Mouse (Mus musculus) R1 (cell line): ENCODE results near the gene Crmp1.

Experiments used
- DNase-seq: peaks from one replicate; pipeline ENCODE4 v3.0.0-alpha.2; 2018; ENCODE audit warnings: low read depth, low spot score

Crmp1 gene

DNA sequence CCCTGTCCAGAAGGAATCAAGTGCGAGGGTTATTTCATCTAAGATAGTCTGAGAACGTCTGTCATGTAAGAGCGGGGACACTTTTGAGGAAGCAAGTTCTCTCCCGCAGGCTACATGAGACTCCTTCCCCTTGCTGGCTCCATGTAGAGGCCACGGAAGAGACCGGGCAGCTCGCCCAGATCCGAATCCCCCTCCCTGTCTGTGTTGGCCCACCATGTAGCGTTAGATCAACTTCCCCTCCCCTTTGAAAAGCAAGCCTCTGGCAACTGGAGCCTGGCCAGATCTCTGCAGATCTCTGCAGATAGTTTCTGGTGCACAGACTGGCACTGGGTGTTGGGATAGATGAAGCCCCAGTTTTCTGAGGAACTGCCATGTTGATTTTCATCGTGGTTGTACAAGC, 55.0 kb downstream of the Crmp1 start:
- no peak for DNase-seq

DNA sequence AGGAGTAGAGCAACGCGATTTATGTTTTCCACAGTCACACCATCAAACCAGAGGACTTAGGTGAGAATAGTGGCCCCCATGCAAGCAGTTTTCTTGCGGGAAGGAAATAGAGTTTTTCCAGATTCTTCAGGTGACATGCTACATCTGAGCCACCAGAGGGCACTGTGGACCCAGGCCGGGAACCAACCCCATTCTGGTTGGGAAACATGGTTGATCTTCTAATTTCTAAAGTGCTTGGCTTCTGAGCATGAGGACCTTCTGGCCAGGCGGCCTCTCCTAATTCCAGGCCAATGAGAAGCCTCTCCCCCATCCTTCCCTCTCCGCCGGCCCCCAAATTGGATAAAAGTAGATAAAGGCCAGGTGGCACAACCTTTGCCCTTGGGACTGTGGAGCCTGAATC, 56.6 kb downstream of the Crmp1 start:
- DNase-seq = peak; percentile 30

DNA sequence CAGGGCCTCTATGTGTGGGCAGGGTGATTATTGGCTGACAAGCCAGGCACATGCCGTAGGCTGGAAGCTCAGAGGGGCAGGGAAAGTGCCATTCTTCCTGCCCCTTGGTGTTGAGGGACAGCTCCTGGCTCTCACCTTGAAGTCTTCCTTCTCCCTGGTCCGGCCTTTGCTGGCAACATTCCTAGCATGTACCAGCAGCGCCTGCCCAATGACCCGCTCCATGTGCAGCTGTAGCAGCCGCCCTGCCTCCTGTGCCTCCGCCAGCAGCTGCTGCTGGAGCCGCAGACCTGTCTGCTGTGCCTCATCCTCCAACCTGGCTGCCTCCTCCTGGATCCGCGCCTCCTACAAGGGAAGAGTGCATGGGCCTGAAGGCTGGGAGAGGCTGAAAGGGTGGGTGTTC, 68.3 kb downstream of the Crmp1 start:
- DNase-seq = no peak

DNA sequence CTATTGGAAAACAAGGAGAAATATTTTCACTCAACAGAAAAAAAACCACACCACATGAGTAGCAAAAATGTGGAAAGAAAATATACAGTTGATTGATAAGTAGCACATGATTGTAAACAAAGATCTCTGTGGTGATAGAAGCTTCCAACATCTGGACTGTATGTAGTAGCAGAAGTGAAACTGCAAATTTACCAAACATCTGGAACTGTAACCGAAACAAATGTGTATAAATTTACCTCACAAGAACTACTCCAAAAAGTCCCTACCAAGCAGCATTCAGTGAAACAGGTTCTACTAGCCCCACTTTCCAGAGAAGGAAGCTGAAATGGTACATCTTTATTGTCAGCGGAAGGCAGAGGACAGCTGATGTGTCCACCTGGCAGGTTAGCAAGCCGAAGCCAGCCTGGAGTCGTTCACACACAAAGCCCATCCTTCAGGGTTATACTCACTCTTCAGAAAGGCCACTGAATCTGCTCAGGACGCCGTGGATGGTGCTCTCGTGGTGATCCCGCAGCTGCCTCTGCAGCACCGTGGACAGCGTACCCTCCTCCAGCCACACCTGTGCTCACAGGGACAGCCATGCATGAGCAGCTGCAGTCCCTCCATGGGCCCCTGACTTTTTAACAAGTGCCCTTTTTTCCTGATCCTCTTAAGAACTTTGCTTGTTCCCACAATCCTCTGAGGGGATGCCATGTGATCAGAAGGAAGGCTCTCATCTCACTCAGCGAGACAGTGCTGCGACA, 71.4 kb downstream of the Crmp1 start:
- no peak for DNase-seq

DNA sequence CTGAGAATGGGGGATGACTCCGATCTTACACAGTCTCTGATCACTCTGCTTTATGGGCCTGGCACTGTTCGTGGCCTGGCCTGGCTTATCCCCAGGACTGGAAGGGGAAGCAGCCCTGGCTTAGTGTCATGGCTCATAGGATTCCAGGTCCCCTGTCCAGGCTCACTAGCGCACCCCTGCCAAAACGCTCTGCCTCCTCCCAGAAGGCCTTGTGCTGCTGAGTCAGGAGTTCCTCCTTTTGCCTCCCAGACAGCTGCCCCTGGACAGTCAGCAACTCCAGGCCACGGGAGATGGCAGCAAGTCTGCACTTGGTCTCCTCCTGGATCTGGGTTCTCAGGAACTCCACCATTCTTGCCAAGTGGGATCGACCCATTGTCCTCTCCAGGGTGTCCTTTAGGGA, 77.0 kb downstream of the Crmp1 start:
- DNase-seq = no peak

DNA sequence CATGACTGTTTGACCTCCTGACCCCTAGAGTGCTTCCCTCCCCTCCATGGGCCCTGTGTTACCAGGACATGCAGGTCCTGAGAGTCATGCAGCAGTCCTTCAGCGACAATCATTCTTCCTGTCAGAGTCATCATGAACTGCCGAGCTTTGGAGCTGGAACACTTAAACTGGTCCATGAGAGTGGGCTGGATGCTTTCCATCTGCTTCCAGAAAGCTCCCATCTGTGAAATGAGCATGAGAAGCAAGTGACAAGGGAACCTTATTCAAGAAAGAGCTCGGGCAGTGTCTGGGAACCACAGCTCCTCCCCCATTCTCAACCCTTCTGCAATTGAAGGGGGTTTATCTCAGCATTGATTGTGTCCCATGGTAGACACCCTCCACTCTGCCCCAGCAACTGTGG, 78.4 kb downstream of the Crmp1 start:
- DNase-seq = no peak

DNA sequence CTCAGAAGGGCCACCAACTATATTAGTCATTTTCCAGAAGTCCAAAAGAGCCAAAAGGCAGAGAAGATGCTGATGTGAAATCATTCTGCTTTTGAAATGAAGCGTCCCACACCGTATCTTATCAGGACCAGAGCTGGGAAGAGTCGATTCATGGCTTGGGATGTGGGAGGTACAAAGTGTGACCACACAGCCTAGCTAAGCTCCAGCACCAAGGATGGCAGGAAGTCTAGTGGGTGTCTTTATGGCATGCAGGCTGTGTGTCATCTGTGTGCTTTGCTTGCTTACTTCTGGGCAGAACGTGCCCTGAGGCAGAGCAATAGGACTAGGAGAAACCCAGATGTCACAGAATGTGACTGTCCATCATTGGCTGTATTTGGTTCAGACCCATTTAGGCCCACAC, 79.0 kb downstream of the Crmp1 start:
- no peak for DNase-seq

DNA sequence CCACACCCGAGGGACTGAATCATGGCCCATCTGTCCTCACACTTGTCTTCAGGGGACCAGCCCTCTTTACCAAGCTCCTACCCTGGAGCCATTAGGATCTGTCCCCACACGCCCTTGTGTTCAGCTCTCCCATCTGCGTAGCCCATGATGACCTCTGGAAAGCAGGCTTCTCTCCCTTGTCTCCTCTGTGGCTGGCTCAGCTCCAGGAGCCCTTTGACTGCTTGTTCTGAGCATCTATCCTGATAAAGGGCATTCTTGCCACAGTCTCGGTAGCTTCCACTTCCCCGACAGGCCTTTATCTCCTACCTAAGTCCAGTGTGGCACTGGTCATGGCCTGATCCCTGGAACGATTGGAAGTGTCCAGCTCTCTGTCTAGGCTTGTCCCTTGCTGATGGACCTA, 84.9 kb downstream of the Crmp1 start:
- DNase-seq = no peak

DNA sequence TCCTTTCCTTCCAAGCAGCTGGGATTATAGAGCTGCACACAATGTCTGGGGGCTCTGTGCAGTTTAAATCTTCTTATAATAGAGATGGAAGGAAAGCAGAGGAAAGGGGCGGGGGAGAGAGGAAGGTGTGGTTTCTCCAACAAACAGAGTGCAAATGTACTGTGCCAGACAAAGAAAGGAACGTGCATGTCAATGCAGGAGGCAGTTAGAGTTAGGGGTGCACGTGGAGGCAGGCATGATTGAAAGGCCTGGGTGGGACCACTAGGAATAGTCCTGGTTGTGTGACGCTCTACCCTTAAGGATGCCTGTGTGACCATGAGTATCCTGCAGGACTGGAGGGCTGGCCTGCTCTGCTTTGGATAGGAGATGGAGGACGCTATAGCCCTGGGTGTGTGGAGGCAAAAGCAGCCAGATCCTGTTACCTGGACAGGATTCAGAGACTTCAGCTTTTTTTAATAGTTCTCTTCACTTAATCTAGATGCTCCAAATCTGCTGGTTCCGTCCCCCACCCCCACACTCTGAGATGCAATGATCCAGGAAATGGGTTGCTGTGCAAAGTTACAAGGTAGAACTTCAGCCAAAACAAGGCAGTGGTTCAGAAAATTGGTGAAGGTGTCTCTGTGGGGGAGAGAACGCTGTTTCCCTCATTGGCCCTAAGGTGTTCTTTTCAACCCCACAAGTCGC, 88.9 kb downstream of the Crmp1 start:
- peak; percentile 57 for DNase-seq

DNA sequence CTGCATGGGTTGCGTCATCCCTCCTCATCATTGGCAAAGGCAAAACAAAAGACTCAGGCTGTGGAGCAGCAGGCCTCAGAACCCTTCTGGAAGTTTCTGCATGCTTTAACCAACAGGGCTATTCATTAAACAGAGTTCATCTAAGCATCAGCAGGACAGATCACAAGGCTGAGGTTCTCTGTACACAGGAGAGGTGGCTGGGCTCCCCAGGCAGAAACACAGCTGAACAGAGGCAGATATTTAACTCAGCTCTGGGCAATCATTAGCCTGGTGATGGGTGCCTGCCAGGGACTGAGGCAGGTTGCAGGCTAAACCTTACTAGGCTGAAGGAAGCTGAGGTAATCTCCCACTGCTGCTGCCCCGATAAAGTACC, 89.4 kb downstream of the Crmp1 start:
- no peak for DNase-seq

DNA sequence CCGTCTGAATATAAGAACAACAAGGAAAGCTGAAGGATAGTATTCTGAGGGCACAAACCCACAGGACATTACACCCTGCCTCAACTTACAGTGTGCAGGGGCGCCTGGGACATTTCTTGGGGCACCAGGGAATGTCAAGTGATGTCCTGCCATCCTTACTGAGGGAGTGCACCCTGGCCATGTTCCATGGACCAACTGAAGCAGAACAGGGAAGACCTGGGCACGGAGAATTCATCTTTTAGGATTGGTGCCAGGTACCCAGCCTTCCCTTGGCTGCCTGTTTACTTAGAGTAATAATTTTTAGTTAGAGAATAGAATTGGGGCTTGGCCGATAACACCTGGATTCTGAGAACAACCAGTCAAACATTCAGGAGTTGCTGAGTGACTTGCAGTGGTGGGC, 90.3 kb downstream of the Crmp1 start:
- no peak for DNase-seq

DNA sequence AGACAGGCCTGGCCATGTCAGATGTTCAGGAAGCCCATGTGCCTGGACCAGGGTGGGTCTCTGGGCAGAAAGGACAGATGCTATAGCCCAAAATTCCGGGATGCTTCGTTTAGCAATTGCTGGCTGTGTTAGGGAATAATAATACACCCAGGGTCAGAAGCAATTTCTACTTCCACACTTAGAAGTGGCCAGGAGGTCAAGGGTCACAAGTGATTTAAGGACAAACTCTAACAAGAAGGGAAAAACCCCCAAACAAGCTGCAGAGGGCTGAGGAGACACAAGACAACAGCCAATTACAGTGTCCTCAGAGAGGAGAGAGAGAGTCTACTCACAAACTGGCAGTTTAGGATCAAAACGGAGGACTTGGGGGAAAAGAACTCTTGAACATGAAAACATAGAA, 93.3 kb downstream of the Crmp1 start:
- no peak for DNase-seq

DNA sequence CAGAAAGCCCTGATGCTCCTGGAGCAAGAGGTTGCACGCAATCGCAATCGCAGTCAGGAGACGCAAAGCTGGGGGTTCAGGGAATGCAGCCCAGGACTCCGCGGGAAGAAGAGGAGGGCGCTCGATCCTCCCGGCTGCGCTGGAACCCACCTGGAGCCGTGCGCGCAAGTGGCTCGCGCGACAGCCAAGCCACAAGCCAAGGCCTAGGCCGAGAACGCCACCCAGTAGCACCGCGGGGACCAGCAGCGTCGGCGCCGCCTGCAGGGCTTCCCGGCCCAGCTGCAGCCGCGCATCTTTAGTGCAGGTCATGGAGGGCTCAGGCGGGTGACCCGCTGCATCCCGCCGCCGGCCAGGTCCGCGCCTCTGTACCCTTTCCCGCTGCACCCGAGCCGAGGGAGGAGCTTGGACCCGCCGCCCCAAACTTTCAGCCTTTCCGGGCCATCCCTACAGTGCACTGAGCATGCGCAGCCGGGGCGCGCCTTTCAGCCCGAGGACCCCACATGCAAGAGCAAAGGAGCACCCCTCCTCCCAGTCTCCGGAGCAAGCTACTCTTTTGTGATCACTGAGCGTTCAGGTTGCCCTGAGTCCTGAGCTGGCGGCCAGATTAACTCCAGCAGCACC, 94.9 kb downstream of the Crmp1 start, which contains the start of gene Evc:
Gene Evc, minus strand, starts transcription at position 410 of the 621 bp plus-strand sequence.
- peak; percentile 88 for DNase-seq

DNA sequence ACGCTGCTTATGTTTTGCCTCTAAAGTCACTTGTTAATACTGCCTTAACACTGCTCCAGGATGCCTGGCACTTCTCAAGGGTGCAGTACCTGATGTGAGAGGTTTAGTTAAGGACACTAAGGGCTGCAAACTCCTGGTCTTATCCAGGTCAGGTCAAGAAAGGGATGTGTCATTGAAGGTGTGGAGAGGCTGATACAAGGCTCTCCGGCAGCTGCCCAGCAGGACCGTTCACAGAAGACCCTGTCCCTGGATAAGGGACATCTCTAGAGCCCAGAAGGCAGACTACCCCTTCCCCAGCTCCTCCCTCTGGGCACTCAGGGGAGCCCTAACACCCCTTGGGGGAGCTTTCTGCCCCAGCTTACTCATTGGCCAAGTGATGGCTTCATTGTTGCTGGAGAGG, 96.0 kb downstream of the Crmp1 start:
- no peak for DNase-seq

DNA sequence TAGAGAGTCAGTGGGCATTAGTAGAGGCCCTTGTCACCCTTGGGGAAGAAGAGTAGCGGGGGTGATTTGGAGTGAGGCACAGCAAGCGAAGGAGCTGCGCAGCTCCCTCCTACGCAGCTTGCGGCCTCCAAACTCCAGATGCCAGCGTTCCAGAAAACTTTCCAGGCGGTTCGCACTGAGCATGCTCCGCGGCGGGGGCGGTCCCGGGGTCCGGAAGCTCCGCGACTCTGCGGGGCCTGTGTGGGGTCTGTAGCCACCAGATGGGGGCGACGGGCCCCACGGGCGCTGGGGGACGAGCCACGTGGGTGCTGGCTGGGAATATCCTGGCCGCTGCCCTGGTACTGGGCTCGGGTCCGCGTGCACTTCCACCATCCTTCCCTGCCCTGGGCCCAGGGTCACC, 96.5 kb downstream of the Crmp1 start, which contains the start of gene Evc2:
Gene Evc2, plus strand, starts transcription at position 212 of the 400 bp plus-strand sequence.
- DNase-seq = peak; percentile 74
